Mouse (Mus musculus) ES-Bruce4 (cell line): ENCODE measurements at regions not wholly inside any gene's neighbourhood (a gene's known extent, or its start where the extent isn't known, plus 50 kb on each side); places are given as distances from the start of the nearest gene placed in this dataset.

Experiments
- H3K27ac ChIP-seq: 2 replicates; pipeline ENCODE4 v1.5.1; 2012; ENCODE audit warnings: low read length, inconsistent platforms; ENCODE audit not compliant: insufficient read depth
- H3K27me3 ChIP-seq: 2 replicates; pipeline ENCODE4 v1.6.1; 2012; ENCODE audit warnings: mild to moderate bottlenecking, low read length, inconsistent platforms; ENCODE audit not compliant: control insufficient read depth, poor library complexity, insufficient read depth, severe bottlenecking
- H3K36me3 ChIP-seq: 2 replicates; pipeline ENCODE4 v1.6.1; 2012; ENCODE audit warnings: inconsistent platforms, mild to moderate bottlenecking, low read length, moderate library complexity; ENCODE audit not compliant: control insufficient read depth, poor library complexity, insufficient read depth, severe bottlenecking
- H3K4me1 ChIP-seq: one replicate; pipeline ENCODE4 v1.8.1; 2011; ENCODE audit warnings: low read length; ENCODE audit not compliant: control insufficient read depth, insufficient read depth
- H3K4me3 ChIP-seq: 2 replicates; pipeline ENCODE4 v1.5.1; 2011; ENCODE audit warnings: low read depth, mild to moderate bottlenecking, low read length
- H3K9ac ChIP-seq: 2 replicates; pipeline ENCODE4 v1.6.1; 2012; ENCODE audit warnings: low read depth, mild to moderate bottlenecking, inconsistent platforms; ENCODE audit not compliant: poor library complexity, severe bottlenecking
- H3K9me3 ChIP-seq: replicated peaks from 2 replicates; pipeline ENCODE4 v1.6.1; 2012; ENCODE audit warnings: mild to moderate bottlenecking, low read length, inconsistent platforms; ENCODE audit not compliant: control insufficient read depth, poor library complexity, insufficient read depth, severe bottlenecking
- CTCF ChIP-seq: IDR thresholded peaks from one replicate; pipeline ENCODE4 v1.8.1; 2011; ENCODE audit warnings: low read depth, low read length
- EP300 ChIP-seq: IDR thresholded peaks from 2 replicates; pipeline ENCODE4 v1.6.1; 2011; ENCODE audit warnings: low read depth, low read length; ENCODE audit not compliant: insufficient read depth
- POLR2A ChIP-seq: IDR thresholded peaks from one replicate; pipeline ENCODE4 v1.8.1; 2011; ENCODE audit warnings: low read length; ENCODE audit not compliant: insufficient read depth

- no peak for TF ChIP-seq POLR2A
- no peak for TF ChIP-seq CTCF
Observed at GRCm38 (mm10) chr8:116120067-116120466, 384.7 kb upstream of the Dynlrb2 start.

GRCm38 (mm10) chr8:116117919-116118318, 386.9 kb upstream of the Dynlrb2 start:
- Histone ChIP-seq H3K27ac (no peak overlapping the region), H3K4me1 (no peaks in the 10 kb centered on the region), H3K9ac (no peak overlapping the region), H3K4me3 (no peak overlapping the region), H3K27me3 (peaks cover 2% of the 10 kb centered on the region), H3K9me3 (no peaks in the 10 kb centered on the region), H3K36me3 (no peaks in the 10 kb centered on the region)
- TF ChIP-seq CTCF (no peak), POLR2A (no peak), EP300 (no peak)

More at GRCm38 (mm10) chr8:116120067-116120466, 384.7 kb upstream of the Dynlrb2 start:
- H3K36me3 ChIP-seq, result no peaks in the 10 kb centered on the region
- H3K27me3 ChIP-seq, result peaks cover 2% of the 10 kb centered on the region
- H3K9me3 ChIP-seq, result no peaks in the 10 kb centered on the region
- no peak overlapping the region for H3K9ac ChIP-seq
- no peak overlapping the region for H3K4me3 ChIP-seq
- H3K27ac ChIP-seq, result no peak overlapping the region
- no peaks in the 10 kb centered on the region for H3K4me1 ChIP-seq

- Histone ChIP-seq H3K9ac (no peak overlapping the region), H3K4me3 (no peak overlapping the region), H3K27ac (no peak overlapping the region), H3K27me3 (peaks cover 3% of the 10 kb centered on the region), H3K36me3 (no peaks in the 10 kb centered on the region), H3K9me3 (no peaks in the 10 kb centered on the region), H3K4me1 (no peaks in the 10 kb centered on the region)
- TF ChIP-seq EP300 (no peak), POLR2A (no peak), CTCF (no peak)
Observed at GRCm38 (mm10) chr8:116116625-116117024, 388.1 kb upstream of the Dynlrb2 start.

- Histone ChIP-seq H3K27me3 (peaks cover 1% of the 10 kb centered on the region; the same call in 1 of the 2 replicates), H3K27ac (no peak overlapping the region), H3K9me3 (no peaks in the 10 kb centered on the region), H3K9ac (no peak overlapping the region), H3K4me3 (no peak overlapping the region), H3K4me1 (no peaks in the 10 kb centered on the region), H3K36me3 (no peaks in the 10 kb centered on the region)
- TF ChIP-seq EP300, result no peak
- no peak for TF ChIP-seq CTCF
- TF ChIP-seq POLR2A, result no peak
Observed at GRCm38 (mm10) chr8:116115811-116116372, 388.9 kb upstream of the Dynlrb2 start.

GRCm38 (mm10) chr8:116114978-116115377, 389.8 kb upstream of the Dynlrb2 start:
- no peak overlapping the region for H3K9ac ChIP-seq
- H3K27me3 ChIP-seq, result peaks cover 1% of the 10 kb centered on the region; the same call in 1 of the 2 replicates

GRCm38 (mm10) chr8:116114502-116114901, 390.3 kb upstream of the Dynlrb2 start:
- Histone ChIP-seq H3K9me3 (no peaks in the 10 kb centered on the region), H3K27me3 (peaks cover 1% of the 10 kb centered on the region; the same call in 1 of the 2 replicates), H3K4me1 (no peaks in the 10 kb centered on the region), H3K9ac (no peak overlapping the region), H3K27ac (no peak overlapping the region), H3K4me3 (no peak overlapping the region), H3K36me3 (no peaks in the 10 kb centered on the region)
- no peak for TF ChIP-seq EP300
- no peak for TF ChIP-seq CTCF
- no peak for TF ChIP-seq POLR2A

More at GRCm38 (mm10) chr8:116114978-116115377, 389.8 kb upstream of the Dynlrb2 start:
- H3K36me3 ChIP-seq, result no peaks in the 10 kb centered on the region
- TF ChIP-seq EP300, result no peak
- TF ChIP-seq CTCF, result no peak
- no peak for TF ChIP-seq POLR2A
- no peak overlapping the region for H3K27ac ChIP-seq
- H3K4me3 ChIP-seq, result no peak overlapping the region
- no peaks in the 10 kb centered on the region for H3K9me3 ChIP-seq
- no peaks in the 10 kb centered on the region for H3K4me1 ChIP-seq
